Mouse (Mus musculus) heart, embryonic 16.5 days (tissue): ENCODE results near the gene Ptgir. TPM values are rescaled to one million over a fixed set of nuclear protein-coding genes. Genes with fewer than 3 reads are reported as not detected.

ENCODE experiments used
- ATAC-seq: fragments of 200-750 bp; cut with Nextera tagmentation; replicated peaks from 2 replicates; pipeline ENCODE4 v1.8.0; 2017; ENCODE audit warnings: moderate number of reproducible peaks; ENCODE audit not compliant: insufficient read depth, low FRiP score; ENCODE audit errors: extremely low read depth
- H3K27ac ChIP-seq: fragments of 300-500 bp; sonication (generic); 2 replicates; pipeline ENCODE4 v1.5.1; 2014; ENCODE audit warnings: mild to moderate bottlenecking, low read length, control low read depth, moderate library complexity
- H3K27me3 ChIP-seq: fragments of 300-500 bp; sonication (generic); 2 replicates; pipeline ENCODE4 v1.6.1; 2014; ENCODE audit warnings: low read length, mixed read lengths; ENCODE audit not compliant: control insufficient read depth, insufficient read depth
- H3K36me3 ChIP-seq: fragments of 300-500 bp; sonication (generic); 2 replicates; pipeline ENCODE4 v1.6.1; 2014; ENCODE audit not compliant: control insufficient read depth, insufficient read depth
- H3K4me1 ChIP-seq: fragments of 300-500 bp; sonication (generic); 2 replicates; pipeline ENCODE4 v1.6.1; 2014; ENCODE audit warnings: low read length, mixed read lengths; ENCODE audit not compliant: control insufficient read depth, insufficient read depth
- H3K4me2 ChIP-seq: fragments of 300-500 bp; sonication (generic); 2 replicates; pipeline ENCODE4 v1.6.1; 2014; ENCODE audit warnings: low read depth, mild to moderate bottlenecking, control low read depth, low read length
- H3K4me3 ChIP-seq: fragments of 300-500 bp; sonication (generic); 2 replicates; pipeline ENCODE4 v1.5.1; 2014; ENCODE audit warnings: mild to moderate bottlenecking, control low read depth, low read length
- H3K9ac ChIP-seq: fragments of 300-500 bp; sonication (generic); 2 replicates; pipeline ENCODE4 v1.6.1; 2014; ENCODE audit warnings: low read length, control low read depth
- H3K9me3 ChIP-seq: fragments of 300-500 bp; sonication (generic); replicated peaks from 2 replicates; pipeline ENCODE4 v1.6.1; 2016; ENCODE audit warnings: low read length; ENCODE audit not compliant: control insufficient read depth
- WGBS: fragments of 180-500 bp; shearing (Covaris S2); extraction: QIAGEN DNeasy Blood & Tissue Kit; methylation state at CpG from one replicate; pipeline ENCODE4 v1.1.7; 2014; 5-methylcytosine and 5-hydroxymethylcytosine counted together
- polyA plus RNA-seq: library from polyadenylated mRNA; unstranded; fragments of >200 nt; fragmentation: Nextera tagmentation; extraction: Ambion mirVana; gene quantifications from 2 replicates; pipeline ENCODE4 v1.2.1, GENCODE M21; 2015

Ptgir gene
- polyA plus RNA-seq, 1 experiment from 2014 or later = 1.4 TPM

DNA sequence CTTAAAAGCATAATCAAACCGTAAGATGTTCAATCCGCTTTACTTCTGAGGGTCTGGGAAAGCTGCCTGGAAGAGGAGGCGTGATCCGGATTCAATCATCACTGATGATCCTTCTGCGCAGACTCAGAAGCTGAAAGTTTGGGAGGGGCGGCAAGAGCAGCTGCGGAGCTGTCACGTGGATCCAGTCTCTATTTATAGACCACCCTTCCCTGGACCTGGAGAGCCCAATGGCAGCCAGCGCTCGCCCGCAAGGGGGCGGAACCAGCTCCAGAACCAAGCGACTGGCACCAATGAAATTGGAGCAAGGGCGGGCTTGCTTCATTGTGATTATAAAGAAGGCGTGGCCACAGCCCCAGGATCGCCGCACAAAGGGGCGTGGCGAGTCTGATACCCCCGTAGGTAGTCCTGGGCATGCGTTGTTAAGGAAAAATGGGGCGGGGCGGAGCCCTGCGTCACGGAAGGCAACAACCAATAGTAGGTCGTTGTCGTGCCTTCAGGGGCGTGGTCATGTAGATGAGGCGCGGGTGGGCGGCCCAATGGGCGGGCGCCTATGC lies 31.5 kb upstream of the Ptgir start:
- peak overlapping the region; percentile 91 for H3K4me2 ChIP-seq
- H3K9me3 ChIP-seq = no peaks in the 10 kb centered on the region
- peak overlapping the region; percentile 48; the same call in 1 of the 2 replicates for H3K9ac ChIP-seq
- no peaks in the 10 kb centered on the region for H3K36me3 ChIP-seq
- WGBS = under 1% methylated on average over 33 of the region's 33 CpGs
- H3K4me1 ChIP-seq = peaks cover 13% of the 10 kb centered on the region
- ATAC-seq = peak; percentile 97
- peak overlapping the region; percentile 89 for H3K4me3 ChIP-seq
- no peaks in the 10 kb centered on the region for H3K27me3 ChIP-seq
- peak overlapping the region; percentile 92 for H3K27ac ChIP-seq

GRCm38 (mm10) chr7:16875310-16875325 lies 31.2 kb upstream of the Ptgir start, which contains the start of gene Dact3:
Gene Dact3 (plus strand): TSS chr7:16875317.
- peak within 1 kb of the TSS; percentile 89 for H3K4me3 ChIP-seq
- ATAC-seq = no peak

GRCm38 (mm10) chr7:16875326-16875725 lies 31.0 kb upstream of the Ptgir start:
- Histone ChIP-seq H3K27me3 (no peaks in the 10 kb centered on the region), H3K4me3 (peak overlapping the region; percentile 89), H3K9ac (peak overlapping the region; percentile 94), H3K27ac (peak overlapping the region; percentile 89), H3K4me1 (peaks cover 17% of the 10 kb centered on the region), H3K36me3 (no peaks in the 10 kb centered on the region), H3K9me3 (no peaks in the 10 kb centered on the region), H3K4me2 (peak overlapping the region; percentile 91)
- WGBS = under 1% methylated on average over 35 of the region's 42 CpGs
- ATAC-seq = peak; percentile 14

More at GRCm38 (mm10) chr7:16875310-16875325, 31.2 kb upstream of the Ptgir start, which contains the start of gene Dact3:
- H3K36me3 ChIP-seq = no peaks in the 10 kb centered on the region
- H3K4me1 ChIP-seq = peaks cover 16% of the 10 kb centered on the region
- H3K9ac ChIP-seq = peak within 1 kb of the TSS; percentile 94
- 0% methylated on average over 1 of the region's 1 CpGs for WGBS
- H3K9me3 ChIP-seq = no peaks in the 10 kb centered on the region
- peak within 1 kb of the TSS; percentile 91 for H3K4me2 ChIP-seq
- peak within 1 kb of the TSS; percentile 92 for H3K27ac ChIP-seq
- H3K27me3 ChIP-seq = no peaks in the 10 kb centered on the region

- Histone ChIP-seq H3K36me3 (no peaks in the 10 kb centered on the region), H3K4me2 (peak overlapping the region; percentile 91), H3K4me3 (peak overlapping the region; percentile 89), H3K9ac (peak overlapping the region; percentile 94), H3K9me3 (no peaks in the 10 kb centered on the region), H3K4me1 (peaks cover 24% of the 10 kb centered on the region), H3K27me3 (no peaks in the 10 kb centered on the region), H3K27ac (peak overlapping the region; percentile 89)
- 6% methylated on average over 11 of the region's 11 CpGs for WGBS
- ATAC-seq = no peak
These were observed 30.3 kb upstream of the Ptgir start for GRCm38 (mm10) chr7:16876006-16876405.

GRCm38 (mm10) chr7:16876608-16877007 lies 29.7 kb upstream of the Ptgir start:
- Histone ChIP-seq H3K36me3 (0 out of 2 replicates have a peak, but pooled peaks cover 3% of the 10 kb centered on the region), H3K4me1 (peaks cover 27% of the 10 kb centered on the region), H3K27me3 (no peaks in the 10 kb centered on the region), H3K4me2 (peak overlapping the region; percentile 91), H3K27ac (peak overlapping the region; percentile 89), H3K9me3 (no peaks in the 10 kb centered on the region), H3K4me3 (peak overlapping the region; percentile 89), H3K9ac (peak overlapping the region; percentile 94)
- WGBS = 4% methylated on average over 13 of the region's 13 CpGs
- no peak for ATAC-seq

GRCm38 (mm10) chr7:16877717-16878116 lies 28.6 kb upstream of the Ptgir start:
- Histone ChIP-seq H3K27me3 (no peaks in the 10 kb centered on the region), H3K4me2 (no peak overlapping the region), H3K27ac (0 out of 2 replicates have a peak overlapping the region, but pooled peaks have one; percentile 28), H3K4me3 (no peak overlapping the region), H3K4me1 (peaks cover 31% of the 10 kb centered on the region), H3K9me3 (no peaks in the 10 kb centered on the region), H3K36me3 (0 out of 2 replicates have a peak, but pooled peaks cover 3% of the 10 kb centered on the region), H3K9ac (no peak overlapping the region)
- WGBS = 76% methylated on average over 3 of the region's 3 CpGs
- no peak for ATAC-seq

DNA sequence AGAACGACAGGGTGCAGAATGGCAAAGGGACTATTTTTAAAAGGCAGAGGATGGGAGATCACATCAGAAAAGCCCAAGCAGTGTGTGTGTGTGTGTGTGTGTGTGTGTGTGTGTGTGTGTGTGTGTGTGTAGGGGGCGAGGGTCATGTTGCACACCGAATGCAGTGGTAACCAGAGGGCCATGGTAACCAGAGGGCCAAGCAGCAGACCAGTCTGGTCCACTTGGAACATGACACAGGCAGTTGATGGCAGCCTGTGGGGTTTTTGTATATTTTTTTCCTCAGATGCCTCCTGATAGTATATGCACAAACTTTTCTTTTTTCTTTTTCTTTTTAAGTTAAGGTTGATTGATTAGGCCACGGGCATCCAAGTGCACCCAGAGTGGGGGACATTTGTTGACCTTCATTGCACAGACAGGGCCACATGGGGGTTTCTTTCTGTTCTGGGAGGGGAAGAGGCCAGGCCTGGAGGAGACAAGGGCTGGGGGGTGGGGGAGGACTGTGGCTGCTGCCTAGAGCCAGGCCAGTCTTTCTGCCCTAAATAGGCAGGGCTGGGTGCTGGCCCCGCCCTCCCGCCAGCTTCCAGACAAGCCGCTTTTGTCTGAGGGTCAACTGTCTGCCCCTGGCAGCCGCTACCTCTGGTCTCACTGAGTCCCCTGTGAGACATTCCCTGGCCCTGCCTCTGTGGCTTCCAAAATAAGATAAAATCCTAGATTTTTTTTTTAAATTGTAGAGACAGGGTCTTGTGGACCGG lies 26.3 kb upstream of the Ptgir start:
- Histone ChIP-seq H3K27ac (peak overlapping the region; percentile 97), H3K9me3 (peaks cover 3% of the 10 kb centered on the region), H3K27me3 (peaks cover 4% of the 10 kb centered on the region), H3K9ac (peak overlapping the region; percentile 74), H3K4me1 (peaks cover 34% of the 10 kb centered on the region), H3K36me3 (peaks cover 17% of the 10 kb centered on the region), H3K4me2 (peak overlapping the region; percentile 50), H3K4me3 (peak overlapping the region; percentile 6; the same call in 1 of the 2 replicates)
- ATAC-seq = peak; percentile 74
- 30% methylated on average over 9 of the region's 9 CpGs for WGBS

DNA sequence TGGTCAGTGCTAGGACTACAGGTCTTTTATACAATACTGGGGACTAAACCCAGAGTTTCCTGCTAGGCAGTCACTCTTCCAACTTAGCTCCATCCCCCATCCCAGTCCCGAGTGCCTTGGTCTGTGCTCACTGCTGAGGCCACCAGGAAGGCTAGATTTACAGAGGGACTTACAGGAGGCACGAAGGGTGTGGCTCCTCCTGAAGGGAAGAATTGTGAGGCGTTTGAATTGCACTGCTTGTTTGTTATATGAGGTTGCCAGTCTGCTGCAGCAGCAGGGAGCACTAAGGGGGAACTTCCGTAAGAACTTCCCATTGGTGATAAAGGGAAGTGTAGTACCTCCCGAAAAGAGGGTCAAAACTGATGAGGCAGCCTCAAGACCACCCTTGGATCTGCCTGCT lies 25.7 kb upstream of the Ptgir start:
- H3K9ac ChIP-seq = peak overlapping the region; percentile 74
- H3K36me3 ChIP-seq = peaks cover 24% of the 10 kb centered on the region
- peak overlapping the region; percentile 97 for H3K27ac ChIP-seq
- 30% methylated on average over 5 of the region's 5 CpGs for WGBS
- H3K4me3 ChIP-seq = peak overlapping the region; percentile 6; the same call in 1 of the 2 replicates
- peaks cover 34% of the 10 kb centered on the region for H3K4me1 ChIP-seq
- H3K27me3 ChIP-seq = peaks cover 6% of the 10 kb centered on the region
- no peak for ATAC-seq
- peaks cover 9% of the 10 kb centered on the region for H3K9me3 ChIP-seq
- H3K4me2 ChIP-seq = peak overlapping the region; percentile 50

DNA sequence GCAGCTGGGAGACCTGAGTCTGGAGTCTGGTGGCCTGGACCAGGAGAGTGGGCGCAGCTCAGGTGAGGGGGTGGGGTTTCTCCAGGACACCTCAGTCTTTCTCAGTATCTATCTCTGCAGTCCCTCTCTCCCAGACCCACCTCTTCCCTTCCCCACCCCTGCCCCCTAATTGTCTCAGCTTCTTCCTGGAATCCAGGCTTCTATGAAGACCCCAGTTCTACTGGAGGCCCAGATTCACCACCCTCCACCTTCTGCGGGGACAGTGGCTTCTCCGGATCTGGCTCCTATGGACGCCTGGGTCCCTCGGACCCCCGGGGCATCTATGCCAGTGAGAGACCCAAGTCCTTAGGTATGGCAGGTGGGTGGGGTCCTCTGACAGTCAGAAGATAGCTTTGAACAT lies 23.1 kb upstream of the Ptgir start:
- Histone ChIP-seq H3K36me3 (peaks cover 46% of the 10 kb centered on the region), H3K4me1 (peaks cover 26% of the 10 kb centered on the region), H3K4me2 (no peak overlapping the region), H3K9me3 (peaks cover 20% of the 10 kb centered on the region), H3K9ac (no peak overlapping the region), H3K4me3 (no peak overlapping the region), H3K27me3 (peaks cover 6% of the 10 kb centered on the region), H3K27ac (peak overlapping the region; percentile 55)
- WGBS = 77% methylated on average over 6 of the region's 6 CpGs
- no peak for ATAC-seq
